ENCODE assay signal across 1 mouse cellular context in the genomic region with DNA sequence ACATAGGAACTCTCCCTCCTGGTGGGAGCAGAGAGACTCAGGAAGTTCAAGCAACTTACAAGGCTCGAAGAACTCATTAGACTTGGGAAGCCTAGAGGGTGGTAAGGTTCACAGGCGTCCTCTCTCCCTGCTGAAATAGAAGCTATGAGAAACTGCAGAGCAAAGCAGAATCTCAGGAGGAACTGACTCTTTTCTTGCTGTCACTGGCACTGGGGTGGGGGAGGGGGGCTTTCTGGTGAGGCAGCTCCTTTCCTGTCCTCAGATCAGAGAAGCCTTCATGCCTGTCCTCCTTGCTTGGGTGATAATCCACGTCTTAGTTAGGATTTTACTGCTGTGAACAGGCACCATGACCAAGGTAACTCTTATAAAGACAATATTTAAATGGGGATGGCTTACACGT.
TF ChIP-seq lines count a peak whose summit lies in the region.

No protein-coding gene starts in this region.

TF ChIP-seq in CH12.LX, 34 proteins besides CTCF, POLR2A, EP300 and RAD21 (continued from another document):
- TF ChIP-seq TCF12 (IDR thresholded peaks at IDR 0.05; ENCODE audit: low read depth, low read length) (peak; percentile 39; the same call in 1 of the 2 replicates), HCFC1 (IDR thresholded peaks at IDR 0.05; ENCODE audit: low read depth, low read length) (no peak; the same call in 1 of the 2 replicates), IRF4 (IDR thresholded peaks at IDR 0.05; ENCODE audit: low read depth, low read length) (peak; percentile 79), MAFK (IDR thresholded peaks at IDR 0.05; ENCODE audit: insufficient replicate concordance, low read length) (peak; percentile 92), ELF1 (IDR thresholded peaks at IDR 0.05; ENCODE audit: low read depth, low read length) (no peak; the same call in 1 of the 2 replicates), KAT2A (IDR thresholded peaks at IDR 0.05; ENCODE audit: insufficient replicate concordance, low read length) (0 out of 2 replicates have a peak, but pooled peaks have one; percentile 13)
